Comparison of ENCODE assay signal across 22 mouse cellular contexts in the genomic region with DNA sequence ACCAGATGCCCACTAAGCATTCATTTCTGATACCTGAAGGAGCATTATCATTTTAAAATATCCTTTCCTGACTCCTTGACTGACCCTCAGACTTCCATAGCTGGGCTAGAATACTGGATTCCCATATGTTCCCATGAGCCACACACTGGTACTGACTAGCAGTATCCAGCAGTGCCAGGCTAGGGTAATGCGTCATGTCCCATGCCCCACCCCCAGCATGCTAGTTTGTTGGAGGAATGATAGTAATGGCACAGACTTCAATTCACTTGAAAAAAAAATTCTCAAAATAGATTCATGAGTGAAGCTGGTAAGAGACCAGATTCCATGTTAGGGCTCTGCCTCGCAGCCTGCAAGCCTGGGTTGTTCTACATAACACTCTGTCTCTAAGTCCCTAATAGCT. TPM values are rescaled to one million over a fixed set of nuclear protein-coding genes. Genes with fewer than 3 reads are reported as not detected.
DNase-seq lines count a peak whose midpoint lies in the region; ATAC-seq and TF ChIP-seq lines count a peak whose summit lies in the region.
"Had no signal": no experiment of that assay in that cellular context is flagged by ENCODE, and none has a peak within 500 bp of the region (broad histone marks: within the 10 kb centered on the region; RNA-seq: fewer than 3 reads in every experiment).

No protein-coding gene starts in this region.

- H3K27ac ChIP-seq in layer of hippocampus, adult 2 months, result peak overlapping the region; percentile 36
- H3K27ac ChIP-seq: embryonic facial prominence, embryonic 13.5 days; forebrain, embryonic 13.5 days; heart, embryonic 13.5 days; hindbrain, embryonic 13.5 days; hindbrain, postnatal 0 days had no signal

- no peak overlapping the region for H3K4me3 ChIP-seq in layer of hippocampus, adult 2 months
- H3K4me3 ChIP-seq: embryonic facial prominence, embryonic 13.5 days; forebrain, embryonic 13.5 days; heart, embryonic 13.5 days; hindbrain, embryonic 13.5 days had no signal

- no peak for TF ChIP-seq CTCF in layer of hippocampus, adult 2 months (conservative IDR thresholded peaks at IDR 0.05)

- intact Hi-C loops in heart, postnatal 25 days (cut with DNase I), result loop anchor here (10.0 kb wide), 1 partner anchor 196 kb away; no protein-coding TSS in a partner anchor
- intact Hi-C loops in heart, postnatal 14 days (cut with DNase I), result no loop called here
- intact Hi-C loops in left cerebral cortex, postnatal 4 days (cut with DNase I), result no loop called here

- peak; percentile 64 for ATAC-seq in frontal cortex, adult (ENCODE audit: low TSS enrichment)
- ATAC-seq: CD4-positive, CD25-positive, alpha-beta regulatory T cell, adult 4 months; forebrain, embryonic 13.5 days; forebrain, postnatal 0 days; hindbrain, postnatal 0 days had no signal

- no peak for DNase-seq in frontal cortex, postnatal 10 days (ENCODE audit: low spot score in 2 of 2)
- peak; percentile 11 to 23 for DNase-seq in heart, adult 9 months (ENCODE audit: low spot score in 2 of 2)
- DNase-seq in heart, postnatal 25 days (ENCODE audit: low spot score), result no peak
- no peak for DNase-seq in layer of hippocampus, adult 2 months (ENCODE audit: low spot score in 2 of 2)
- no peak for DNase-seq in layer of hippocampus, postnatal 36 days
- DNase-seq in heart, postnatal 14 days, result peak; percentile 2 to 29
- DNase-seq in left cerebral cortex, postnatal 4 days, result no peak
- DNase-seq: adrenal gland, adult 8-10 months; adrenal gland, postnatal 36 days; B cell, adult 2 months; cerebellum, adult 11 months; cerebellum, adult 8-10 months; forebrain, postnatal 0 days; gastrocnemius, postnatal 36 days; kidney, adult 11 months had no signal

RNA-seq across cellular contexts. Expression of a gene that starts 9.7 kb away (rescaled TPM):
- 10 to 100 TPM; 26.5 to 35.8 TPM for total RNA-seq in heart, postnatal 25 days (2021)
- 10 to 100 TPM; 41.3 to 41.6 TPM for total RNA-seq in layer of hippocampus, adult 2 months (2021)
- 10 to 100 TPM; 41.6 to 43.9 TPM for total RNA-seq in layer of hippocampus, postnatal 36 days (2021)
- total RNA-seq in heart, postnatal 14 days (2021), result 10 to 100 TPM; 26.9 to 30.2 TPM
- 10 to 100 TPM; 86.3 to 91.7 TPM for total RNA-seq in left cerebral cortex, postnatal 4 days (2021)

RNA-seq across cellular contexts. Expression of a gene that starts 52.8 kb away (rescaled TPM):
- total RNA-seq in heart, postnatal 25 days (2021), result 1 to 10 TPM in 1 of 2 experiments, under 1 TPM in 1; 0.84 to 1.2 TPM
- 1 to 10 TPM; 1.5 to 1.8 TPM for total RNA-seq in layer of hippocampus, adult 2 months (2021)
- total RNA-seq in layer of hippocampus, postnatal 36 days (2021), result 1 to 10 TPM; 1.5 TPM
- 1 to 10 TPM; 1.3 to 5.8 TPM for total RNA-seq in heart, postnatal 14 days (2021)
- under 1 TPM; 0.89 to 0.96 TPM for total RNA-seq in left cerebral cortex, postnatal 4 days (2021)

RNA-seq across cellular contexts. Expression of a gene that starts 57.6 kb away (rescaled TPM):
- total RNA-seq in heart, postnatal 25 days (2021), result 10 to 100 TPM; 12.6 to 17.9 TPM
- total RNA-seq in layer of hippocampus, adult 2 months (2021), result 10 to 100 TPM; 16.6 to 20.1 TPM
- 10 to 100 TPM; 17.7 to 18.2 TPM for total RNA-seq in layer of hippocampus, postnatal 36 days (2021)
- total RNA-seq in heart, postnatal 14 days (2021), result 10 to 100 TPM; 14.0 to 16.4 TPM
- 10 to 100 TPM; 24.4 to 26.4 TPM for total RNA-seq in left cerebral cortex, postnatal 4 days (2021)

Comparison
In these comparisons a context has a peak if more than half of its experiments do, and no peak if none do; other contexts are left out.
1. DNase-seq: peak in heart, adult 9 months (2 of 2) and heart, postnatal 14 days (2 of 2); none in frontal cortex, postnatal 10 days (0 of 2), heart, postnatal 25 days (single experiment), layer of hippocampus, adult 2 months (0 of 2), layer of hippocampus, postnatal 36 days (0 of 2) and left cerebral cortex, postnatal 4 days (single experiment).